Mouse (Mus musculus): ENCODE data around the gene Dnaaf5. TPM values are rescaled to one million over a fixed set of nuclear protein-coding genes. Genes with fewer than 3 reads are reported as not detected.

Gene Dnaaf5
- polyA plus RNA-seq, 1 experiment from 2014 or later: 7.9 TPM

GRCm38 (mm10) chr5:139190958-139191357, 40.9 kb downstream of the Dnaaf5 start:
- 63% methylated on average over 5 of the region's 5 CpGs for WGBS
- Histone ChIP-seq H3K4me3 (ENCODE audit: low read depth, low read length) (no peak overlapping the region), H3K9me3 (ENCODE audit: control insufficient read depth, low read length) (no peaks in the 10 kb centered on the region), H3K27ac (ENCODE audit: low read depth) (no peak overlapping the region), H3K36me3 (ENCODE audit: control insufficient read depth, insufficient read depth, low read length) (peaks cover 17% of the 10 kb centered on the region), H3K27me3 (replicated peaks; ENCODE audit: control insufficient read depth, insufficient read depth, low read length) (no peaks in the 10 kb centered on the region), H3K4me2 (ENCODE audit: low read length) (no peak overlapping the region), H3K9ac (ENCODE audit: low read length) (no peak overlapping the region), H3K4me1 (replicated peaks; ENCODE audit: control insufficient read depth, insufficient read depth, low read length) (no peaks in the 10 kb centered on the region)
- DNase-seq (ENCODE audit: low spot score) (no peak), ATAC-seq (replicated peaks; ENCODE audit: low FRiP score, low TSS enrichment, low read depth) (no peak)

DNA sequence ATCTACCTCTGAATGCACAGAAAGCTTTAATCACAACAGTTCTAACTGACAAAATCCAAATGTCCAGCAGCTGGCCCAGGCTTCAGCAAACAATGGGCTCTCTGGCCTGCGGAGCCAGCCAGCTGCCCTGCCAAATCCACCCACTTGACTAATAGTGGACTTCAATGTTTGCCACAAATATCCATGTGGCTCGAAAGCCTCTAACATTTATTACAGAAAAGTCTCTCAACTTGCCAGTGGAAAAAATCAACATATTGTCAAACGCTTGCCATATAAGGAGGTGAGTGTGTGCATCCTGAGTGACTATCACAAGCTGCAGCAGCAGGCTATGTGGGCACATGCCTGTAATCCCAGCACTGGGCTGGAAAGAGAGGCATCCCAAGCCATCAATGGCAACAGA, 48.8 kb downstream of the Dnaaf5 start:
- Histone ChIP-seq H3K36me3 (ENCODE audit: control insufficient read depth, insufficient read depth, low read length) (0 out of 2 replicates have a peak, but pooled peaks cover 4% of the 10 kb centered on the region), H3K4me3 (ENCODE audit: low read depth, low read length) (no peak overlapping the region), H3K27ac (ENCODE audit: low read depth) (peak overlapping the region; percentile 16; the same call in 1 of the 2 replicates), H3K9ac (ENCODE audit: low read length) (no peak overlapping the region), H3K9me3 (ENCODE audit: control insufficient read depth, low read length) (no peaks in the 10 kb centered on the region), H3K4me2 (ENCODE audit: low read length) (no peak overlapping the region), H3K4me1 (replicated peaks; ENCODE audit: control insufficient read depth, insufficient read depth, low read length) (peaks cover 20% of the 10 kb centered on the region), H3K27me3 (replicated peaks; ENCODE audit: control insufficient read depth, insufficient read depth, low read length) (no peaks in the 10 kb centered on the region)
- 62% methylated on average over 3 of the region's 3 CpGs for WGBS
- DNase-seq (ENCODE audit: low spot score): no peak
- no peak for ATAC-seq (replicated peaks; ENCODE audit: low FRiP score, low TSS enrichment, low read depth)

GRCm38 (mm10) chr5:139199636-139199994, 49.6 kb downstream of the Dnaaf5 start:
- Histone ChIP-seq H3K4me3 (ENCODE audit: low read depth, low read length) (peak overlapping the region; percentile 88), H3K9ac (ENCODE audit: low read length) (peak overlapping the region; percentile 50), H3K9me3 (ENCODE audit: control insufficient read depth, low read length) (no peaks in the 10 kb centered on the region), H3K4me2 (ENCODE audit: low read length) (peak overlapping the region; percentile 66), H3K36me3 (ENCODE audit: control insufficient read depth, insufficient read depth, low read length) (0 out of 2 replicates have a peak, but pooled peaks cover 4% of the 10 kb centered on the region), H3K27me3 (replicated peaks; ENCODE audit: control insufficient read depth, insufficient read depth, low read length) (no peaks in the 10 kb centered on the region), H3K4me1 (replicated peaks; ENCODE audit: control insufficient read depth, insufficient read depth, low read length) (peaks cover 20% of the 10 kb centered on the region), H3K27ac (ENCODE audit: low read depth) (peak overlapping the region; percentile 80)
- 43% methylated on average over 2 of the region's 2 CpGs for WGBS
- no peak for ATAC-seq (replicated peaks; ENCODE audit: low FRiP score, low TSS enrichment, low read depth)
- no peak for DNase-seq (ENCODE audit: low spot score)

DNA sequence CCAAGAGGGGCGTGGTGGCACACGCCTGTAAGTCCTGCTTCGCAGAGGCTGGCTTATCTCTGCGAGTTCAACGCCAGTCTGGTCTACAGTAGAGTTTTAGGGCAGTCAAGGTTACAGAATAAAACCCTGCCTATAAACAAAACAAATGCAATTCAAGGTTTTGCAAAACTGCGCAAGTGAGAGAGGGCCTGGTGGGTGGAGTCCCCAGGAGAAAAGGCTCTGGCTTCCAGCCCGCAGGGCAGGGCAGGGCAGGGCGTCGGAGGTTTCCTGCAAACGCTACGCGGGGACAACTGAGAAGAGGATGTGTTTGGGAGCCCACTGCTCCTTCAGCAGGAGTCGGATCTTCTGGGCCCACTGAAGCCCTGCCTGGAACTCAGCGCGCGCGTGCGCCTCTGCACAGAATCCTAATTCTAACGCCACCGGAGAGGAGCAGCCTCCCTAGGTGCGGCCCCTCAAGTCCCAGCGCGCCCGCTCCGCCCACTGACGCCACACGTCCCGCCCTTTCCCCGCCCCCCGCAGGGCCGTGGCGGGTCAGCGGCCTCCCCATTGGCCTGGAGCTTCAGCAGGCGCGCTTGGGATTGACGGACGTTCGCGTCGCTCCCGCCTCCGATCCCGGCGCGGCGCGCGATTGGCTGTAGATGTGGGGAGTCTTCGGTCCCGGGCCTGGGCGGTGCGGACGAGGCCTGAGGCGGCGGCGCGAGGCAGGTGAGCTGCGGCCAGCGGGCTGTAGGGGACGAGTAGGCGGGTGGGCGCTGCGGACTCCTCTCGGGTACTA, 50.2 kb downstream of the Dnaaf5 start, which contains the start of gene Sun1:
Gene Sun1, plus strand, starts transcription at position 643 of the 775 bp plus-strand sequence.
- WGBS: 1% methylated on average over 62 of the region's 64 CpGs
- no peaks in the 10 kb centered on the region for H3K9me3 ChIP-seq (ENCODE audit: control insufficient read depth, low read length)
- peak within 1 kb of the TSS; percentile 90 for H3K4me2 ChIP-seq (ENCODE audit: low read length)
- 0 out of 2 replicates have a peak, but pooled peaks cover 4% of the 10 kb centered on the region for H3K36me3 ChIP-seq (ENCODE audit: control insufficient read depth, insufficient read depth, low read length)
- peak within 1 kb of the TSS; percentile 79 for H3K9ac ChIP-seq (ENCODE audit: low read length)
- DNase-seq (ENCODE audit: low spot score) (peak; percentile 100), ATAC-seq (replicated peaks; ENCODE audit: low FRiP score, low TSS enrichment, low read depth) (peak; percentile 99)
- H3K27ac ChIP-seq (ENCODE audit: low read depth): peak within 1 kb of the TSS; percentile 80
- H3K27me3 ChIP-seq (replicated peaks; ENCODE audit: control insufficient read depth, insufficient read depth, low read length): no peaks in the 10 kb centered on the region
- peaks cover 20% of the 10 kb centered on the region for H3K4me1 ChIP-seq (replicated peaks; ENCODE audit: control insufficient read depth, insufficient read depth, low read length)
- H3K4me3 ChIP-seq (ENCODE audit: low read depth, low read length): peak within 1 kb of the TSS; percentile 88

- H3K4me3 ChIP-seq (ENCODE audit: low read depth, low read length): peak overlapping the region; percentile 88
- 0 out of 2 replicates have a peak, but pooled peaks cover 9% of the 10 kb centered on the region for H3K36me3 ChIP-seq (ENCODE audit: control insufficient read depth, insufficient read depth, low read length)
- WGBS: under 1% methylated on average over 56 of the region's 57 CpGs
- no peaks in the 10 kb centered on the region for H3K27me3 ChIP-seq (replicated peaks; ENCODE audit: control insufficient read depth, insufficient read depth, low read length)
- peak overlapping the region; percentile 38; the same call in 1 of the 2 replicates for H3K27ac ChIP-seq (ENCODE audit: low read depth)
- ATAC-seq (replicated peaks; ENCODE audit: low FRiP score, low TSS enrichment, low read depth) (no peak; the same call in 1 of the 2 replicates), DNase-seq (ENCODE audit: low spot score) (no peak)
- no peaks in the 10 kb centered on the region for H3K9me3 ChIP-seq (ENCODE audit: control insufficient read depth, low read length)
- H3K9ac ChIP-seq (ENCODE audit: low read length): peak overlapping the region; percentile 79
- peaks cover 20% of the 10 kb centered on the region for H3K4me1 ChIP-seq (replicated peaks; ENCODE audit: control insufficient read depth, insufficient read depth, low read length)
- peak overlapping the region; percentile 90 for H3K4me2 ChIP-seq (ENCODE audit: low read length)
Measured at GRCm38 (mm10) chr5:139200770-139201569, 50.9 kb downstream of the Dnaaf5 start.

- ATAC-seq (replicated peaks; ENCODE audit: low FRiP score, low TSS enrichment, low read depth) (no peak), DNase-seq (ENCODE audit: low spot score) (no peak)
- Histone ChIP-seq H3K27me3 (replicated peaks; ENCODE audit: control insufficient read depth, insufficient read depth, low read length) (no peaks in the 10 kb centered on the region), H3K27ac (ENCODE audit: low read depth) (no peak overlapping the region), H3K4me3 (ENCODE audit: low read depth, low read length) (no peak overlapping the region), H3K9me3 (ENCODE audit: control insufficient read depth, low read length) (no peaks in the 10 kb centered on the region), H3K4me1 (replicated peaks; ENCODE audit: control insufficient read depth, insufficient read depth, low read length) (peaks cover 20% of the 10 kb centered on the region), H3K4me2 (ENCODE audit: low read length) (peak overlapping the region; percentile 90), H3K9ac (ENCODE audit: low read length) (no peak overlapping the region), H3K36me3 (ENCODE audit: control insufficient read depth, insufficient read depth, low read length) (0 out of 2 replicates have a peak, but pooled peaks cover 9% of the 10 kb centered on the region)
- WGBS: 69% methylated on average over 11 of the region's 11 CpGs
Measured at GRCm38 (mm10) chr5:139202127-139202526, 52.1 kb downstream of the Dnaaf5 start.

- Histone ChIP-seq H3K4me3 (ENCODE audit: low read depth, low read length) (no peak overlapping the region), H3K27me3 (replicated peaks; ENCODE audit: control insufficient read depth, insufficient read depth, low read length) (no peaks in the 10 kb centered on the region), H3K27ac (ENCODE audit: low read depth) (no peak overlapping the region), H3K4me2 (ENCODE audit: low read length) (no peak overlapping the region), H3K36me3 (ENCODE audit: control insufficient read depth, insufficient read depth, low read length) (0 out of 2 replicates have a peak, but pooled peaks cover 9% of the 10 kb centered on the region), H3K9me3 (ENCODE audit: control insufficient read depth, low read length) (no peaks in the 10 kb centered on the region), H3K9ac (ENCODE audit: low read length) (no peak overlapping the region), H3K4me1 (replicated peaks; ENCODE audit: control insufficient read depth, insufficient read depth, low read length) (peaks cover 20% of the 10 kb centered on the region)
- ATAC-seq (replicated peaks; ENCODE audit: low FRiP score, low TSS enrichment, low read depth) (no peak), DNase-seq (ENCODE audit: low spot score) (no peak)
- 85% methylated on average over 5 of the region's 5 CpGs for WGBS
Measured at GRCm38 (mm10) chr5:139203312-139203711, 53.3 kb downstream of the Dnaaf5 start.

GRCm38 (mm10) chr5:139206081-139206480, 56.1 kb downstream of the Dnaaf5 start:
- no peak for DNase-seq (ENCODE audit: low spot score)
- H3K4me2 ChIP-seq (ENCODE audit: low read length): no peak overlapping the region
- no peak for ATAC-seq (replicated peaks; ENCODE audit: low FRiP score, low TSS enrichment, low read depth)
- peaks cover 13% of the 10 kb centered on the region for H3K4me1 ChIP-seq (replicated peaks; ENCODE audit: control insufficient read depth, insufficient read depth, low read length)
- H3K36me3 ChIP-seq (ENCODE audit: control insufficient read depth, insufficient read depth, low read length): 0 out of 2 replicates have a peak, but pooled peaks cover 19% of the 10 kb centered on the region
- WGBS: 63% methylated on average over 4 of the region's 4 CpGs
- no peak overlapping the region for H3K9ac ChIP-seq (ENCODE audit: low read length)
- H3K4me3 ChIP-seq (ENCODE audit: low read depth, low read length): no peak overlapping the region
- no peaks in the 10 kb centered on the region for H3K27me3 ChIP-seq (replicated peaks; ENCODE audit: control insufficient read depth, insufficient read depth, low read length)
- no peaks in the 10 kb centered on the region for H3K9me3 ChIP-seq (ENCODE audit: control insufficient read depth, low read length)
- H3K27ac ChIP-seq (ENCODE audit: low read depth): no peak overlapping the region
